30 mouse cellular contexts compared by ENCODE assay signal in genomic region chr2:38300941-38301340, GRCm38 (mm10). TPM values are rescaled to one million over a fixed set of nuclear protein-coding genes. Genes with fewer than 3 reads are reported as not detected.
DNase-seq lines count a peak whose midpoint lies in the region; ATAC-seq and TF ChIP-seq lines count a peak whose summit lies in the region.
"Had no signal": no experiment of that assay in that cellular context is flagged by ENCODE, and none has a peak within 500 bp of the region (broad histone marks: within the 10 kb centered on the region; RNA-seq: fewer than 3 reads in every experiment).

No protein-coding gene starts in this region.

- no peak overlapping the region for H3K4me3 ChIP-seq in kidney, postnatal 0 days (replicated peaks; ENCODE audit: low read depth, low read length)
- no peak overlapping the region for H3K4me3 ChIP-seq in lung, embryonic 14.5 days (ENCODE audit: low read depth, low read length)
- no peak overlapping the region for H3K4me3 ChIP-seq in CH12.LX (replicated peaks in 1 of 3; ENCODE audit: low read depth in 2 of 3, low read length in 2 of 3, poor library complexity in 1 of 3)
- no peak overlapping the region for H3K4me3 ChIP-seq in MEL (ENCODE audit: control insufficient read depth in 1 of 2, insufficient read depth in 1 of 2, low read depth in 2 of 2, low read length in 2 of 2)
- H3K4me3 ChIP-seq: embryonic facial prominence, embryonic 12.5 days; embryonic facial prominence, embryonic 15.5 days; heart, embryonic 12.5 days; heart, embryonic 15.5 days; hindbrain, embryonic 10.5 days; hindbrain, embryonic 13.5 days had no signal

- in situ Hi-C loops in CH12.LX (cut with MboI; ENCODE audit: low pct_ligation_motif_present, low pct_unique_long_range_greater_than_20kb, low sequenced_read_pairs): no loop called here

- TF ChIP-seq POLR2A in CH12.LX (IDR thresholded peaks at IDR 0.05; ENCODE audit: low read depth, low read length): no peak
- TF ChIP-seq POLR2A in MEL (IDR thresholded peaks at IDR 0.05; ENCODE audit: control insufficient read depth in 1 of 2, insufficient read depth in 1 of 2, low read depth in 1 of 2, low read length in 2 of 2, poor library complexity in 1 of 2): no peak

- H3K9ac ChIP-seq in kidney, postnatal 0 days (ENCODE audit: low read depth, low read length): no peak overlapping the region
- H3K9ac ChIP-seq in lung, embryonic 14.5 days: no peak overlapping the region
- H3K9ac ChIP-seq in CH12.LX (ENCODE audit: insufficient read depth, low read depth) (no peak overlapping the region), MEL (ENCODE audit: control insufficient read depth, low read depth, low read length, poor library complexity, severe bottlenecking) (no peak overlapping the region)
- H3K9ac ChIP-seq: embryonic facial prominence, embryonic 12.5 days; embryonic facial prominence, embryonic 15.5 days; forebrain, postnatal 0 days; heart, embryonic 12.5 days; heart, embryonic 15.5 days; hindbrain, embryonic 13.5 days had no signal

- H3K4me2 ChIP-seq in kidney, postnatal 0 days (ENCODE audit: low read length): no peak overlapping the region
- H3K4me2 ChIP-seq in lung, embryonic 14.5 days: no peak overlapping the region
- H3K4me2 ChIP-seq in CH12.LX (ENCODE audit: insufficient read depth, low read depth, poor library complexity, severe bottlenecking): no peak overlapping the region
- H3K4me2 ChIP-seq: embryonic facial prominence, embryonic 12.5 days; embryonic facial prominence, embryonic 15.5 days; heart, embryonic 12.5 days; heart, embryonic 15.5 days; hindbrain, embryonic 13.5 days had no signal

- TF ChIP-seq CTCF in kidney, postnatal 0 days (IDR thresholded peaks at IDR 0.05; ENCODE audit: low read depth): no peak
- TF ChIP-seq CTCF in lung, embryonic 14.5 days (IDR thresholded peaks at IDR 0.05; ENCODE audit: low read depth): no peak
- TF ChIP-seq CTCF in CH12.LX (conservative IDR thresholded peaks at IDR 0.05 in 1 of 2, IDR thresholded peaks at IDR 0.05 in 1 of 2; ENCODE audit: low read depth in 2 of 2, low read length in 2 of 2) (no peak), MEL (IDR thresholded peaks at IDR 0.05 in 2 of 3, conservative IDR thresholded peaks at IDR 0.05 in 1 of 3; ENCODE audit: control insufficient read depth in 1 of 3, insufficient read depth in 1 of 3, low read depth in 2 of 3, low read length in 3 of 3, poor library complexity in 1 of 3, severe bottlenecking in 1 of 3) (no peak)

- no peaks in the 10 kb centered on the region for H3K4me1 ChIP-seq in kidney, postnatal 0 days (replicated peaks; ENCODE audit: insufficient read depth, low read length)
- peaks cover 3% of the 10 kb centered on the region; the same call in 1 of the 2 replicates for H3K4me1 ChIP-seq in lung, embryonic 14.5 days (ENCODE audit: insufficient read depth)
- H3K4me1 ChIP-seq in CH12.LX (ENCODE audit: control insufficient read depth in 1 of 2, insufficient read depth in 2 of 2): no peaks in the 10 kb centered on the region
- H3K4me1 ChIP-seq in MEL (ENCODE audit: control insufficient read depth in 1 of 2, insufficient read depth in 2 of 2, low read length in 2 of 2): no peaks in the 10 kb centered on the region
- H3K4me1 ChIP-seq: embryonic facial prominence, embryonic 12.5 days; heart, embryonic 12.5 days; heart, embryonic 15.5 days; hindbrain, embryonic 13.5 days had no signal

- H3K36me3 ChIP-seq in kidney, postnatal 0 days (ENCODE audit: insufficient read depth, low read length): no peaks in the 10 kb centered on the region
- H3K36me3 ChIP-seq in lung, embryonic 14.5 days (ENCODE audit: insufficient read depth): no peaks in the 10 kb centered on the region
- H3K36me3 ChIP-seq in CH12.LX (replicated peaks in 1 of 2; ENCODE audit: control insufficient read depth in 1 of 2, insufficient read depth in 1 of 2, low read length in 1 of 2) (no peaks in the 10 kb centered on the region), MEL (ENCODE audit: control insufficient read depth in 1 of 2, insufficient read depth in 2 of 2, low read length in 2 of 2) (no peaks in the 10 kb centered on the region; a peak in 1 of 4 replicates)
- H3K36me3 ChIP-seq: embryonic facial prominence, embryonic 12.5 days; embryonic facial prominence, embryonic 15.5 days; heart, embryonic 12.5 days; heart, embryonic 15.5 days; hindbrain, embryonic 10.5 days; hindbrain, embryonic 13.5 days had no signal

- dilution Hi-C loops in CH12.LX (cut with MboI; ENCODE audit: extremely low pct_ligation_motif_present, extremely low pct_unique_long_range_greater_than_20kb, low sequenced_read_pairs): no loop called here

- H3K27me3 ChIP-seq in kidney, postnatal 0 days (ENCODE audit: insufficient read depth, low read length): no peaks in the 10 kb centered on the region
- H3K27me3 ChIP-seq in lung, embryonic 14.5 days (ENCODE audit: insufficient read depth, low read length): no peaks in the 10 kb centered on the region
- H3K27me3 ChIP-seq in CH12.LX (replicated peaks): no peaks in the 10 kb centered on the region
- no peaks in the 10 kb centered on the region for H3K27me3 ChIP-seq in MEL (ENCODE audit: control insufficient read depth in 1 of 2, insufficient read depth in 2 of 2, low read length in 2 of 2)
- H3K27me3 ChIP-seq: embryonic facial prominence, embryonic 12.5 days; embryonic facial prominence, embryonic 15.5 days; heart, embryonic 12.5 days; heart, embryonic 15.5 days; Patski had no signal

- no peak for TF ChIP-seq EP300 in CH12.LX (IDR thresholded peaks at IDR 0.05; ENCODE audit: low read length)
- TF ChIP-seq EP300 in MEL (IDR thresholded peaks at IDR 0.05; ENCODE audit: low read depth in 1 of 2, low read length in 2 of 2): no peak

- 68% methylated on average over 2 of the region's 2 CpGs for WGBS in kidney, postnatal 0 days
- WGBS in lung, embryonic 14.5 days: 28% methylated on average over 2 of the region's 2 CpGs

- H3K79me2 ChIP-seq in CH12.LX (replicated peaks; ENCODE audit: control insufficient read depth, extremely low read depth, insufficient read depth, poor library complexity, severe bottlenecking): no peaks in the 10 kb centered on the region
- H3K79me2 ChIP-seq in MEL (ENCODE audit: control insufficient read depth, insufficient read depth, low read length, poor library complexity): no peaks in the 10 kb centered on the region

- H3K9me3 ChIP-seq in kidney, postnatal 0 days (replicated peaks; ENCODE audit: low read length): no peaks in the 10 kb centered on the region
- no peaks in the 10 kb centered on the region for H3K9me3 ChIP-seq in lung, embryonic 14.5 days (ENCODE audit: low read depth, low read length)
- H3K9me3 ChIP-seq in CH12.LX (replicated peaks; ENCODE audit: low read length) (no peaks in the 10 kb centered on the region), MEL (replicated peaks; ENCODE audit: insufficient read depth, low read length) (no peaks in the 10 kb centered on the region)
- H3K9me3 ChIP-seq: embryonic facial prominence, embryonic 12.5 days; embryonic facial prominence, embryonic 15.5 days; heart, embryonic 12.5 days; heart, embryonic 15.5 days; hindbrain, embryonic 10.5 days; hindbrain, embryonic 13.5 days had no signal

- intact Hi-C loops in left cerebral cortex, postnatal 4 days (cut with DNase I): no loop called here

- H3K27ac ChIP-seq in kidney, postnatal 0 days: no peak overlapping the region
- H3K27ac ChIP-seq in lung, embryonic 14.5 days (ENCODE audit: low read depth): no peak overlapping the region
- H3K27ac ChIP-seq in CH12.LX (ENCODE audit: insufficient read depth, low read depth) (no peak overlapping the region), MEL (ENCODE audit: control insufficient read depth, low read depth, low read length) (no peak overlapping the region)
- H3K27ac ChIP-seq: embryonic facial prominence, embryonic 12.5 days; embryonic facial prominence, embryonic 15.5 days; heart, embryonic 15.5 days; hindbrain, embryonic 10.5 days; hindbrain, embryonic 13.5 days had no signal

- no peak for ATAC-seq in kidney, postnatal 0 days (replicated peaks; ENCODE audit: low FRiP score, low read depth)
- peak; percentile 56; the same call in 1 of the 2 replicates for ATAC-seq in lung, embryonic 14.5 days (ENCODE audit: insufficient read depth)
- ATAC-seq: forebrain, embryonic 14.5 days; forebrain, postnatal 0 days; hindbrain, embryonic 16.5 days; Patski had no signal

- DNase-seq in kidney, postnatal 0 days (ENCODE audit: low spot score): peak; percentile 51
- DNase-seq in kidney, postnatal 14 days: no peak
- DNase-seq in lung, embryonic 14.5 days: peak; percentile 51
- no peak for DNase-seq in lung, postnatal 25 days (ENCODE audit: low spot score)
- DNase-seq in CH12.LX (ENCODE audit: extremely low read depth) (no peak), MEL (ENCODE audit: low read depth, low spot score) (no peak)
- DNase-seq in left cerebral cortex, postnatal 4 days: no peak
- no peak for DNase-seq in cerebellum, postnatal 25 days
- DNase-seq: adrenal gland, postnatal 10 days; adrenal gland, postnatal 36 days; B cell, adult 2 months; cerebellum, adult 18-20 months; cerebellum, adult 9-10 months; cerebellum, postnatal 14 days; forebrain, postnatal 0 days; gastrocnemius, postnatal 25 days; heart, adult 18-20 months; heart, postnatal 10 days; heart, postnatal 36 days had no signal

- TF ChIP-seq RAD21 in CH12.LX (IDR thresholded peaks at IDR 0.05; ENCODE audit: low read depth, low read length) (no peak), MEL (IDR thresholded peaks at IDR 0.05; ENCODE audit: low read depth, low read length) (no peak)

TF ChIP-seq in MEL, 35 proteins besides CTCF, POLR2A, EP300 and RAD21 (continues in another document):
- TF ChIP-seq TBP (IDR thresholded peaks at IDR 0.05; ENCODE audit: low read depth, low read length): no peak

RNA-seq across cellular contexts. Expression of gene Dennd1a, which starts 13.8 kb away (rescaled TPM):
- 10.1 and 10.6 TPM in 2 replicates for polyA plus RNA-seq in kidney, postnatal 0 days (2015; fragmentation: Nextera tagmentation; extraction: Ambion mirVana)
- polyA plus RNA-seq in lung, embryonic 14.5 days (2014; fragmentation: Nextera tagmentation; extraction: Ambion mirVana): 10.2 and 11.5 TPM in 2 replicates
- 4.1 and 4.3 TPM in 2 replicates for total RNA-seq in CH12.LX (2012; rRNA removed)
- 2.1 and 2.7 TPM in 2 replicates for total RNA-seq in CH12.LX (2014; rRNA removed)
- polyA plus RNA-seq in CH12.LX (2012; ENCODE audit: insufficient read length, low read depth): 5.9 and 7.3 TPM in 2 replicates
- total RNA-seq in MEL (2012; rRNA removed): 4.8 and 5.0 TPM in 2 replicates
- polyA plus RNA-seq in MEL (2012; ENCODE audit: insufficient read depth in 1 of 2, insufficient read length in 2 of 2, low read depth in 1 of 2, low replicate concordance in 2 of 2, missing spikeins in 1 of 2): 10 to 100 TPM in 1 of 2 experiments, not detected in 1; 21.8 TPM
- total RNA-seq in left cerebral cortex, postnatal 4 days (2021): 10 to 100 TPM; 70.7 to 75.7 TPM

RNA-seq across cellular contexts. Expression of gene Lhx2, which starts 38.1 kb away (rescaled TPM):
- polyA plus RNA-seq in kidney, postnatal 0 days (2015; fragmentation: Nextera tagmentation; extraction: Ambion mirVana): 0.07 TPM in 1 of 2 replicates, not detected in the other
- polyA plus RNA-seq in lung, embryonic 14.5 days (2014; fragmentation: Nextera tagmentation; extraction: Ambion mirVana): 0.20 and 0.39 TPM in 2 replicates
- total RNA-seq in CH12.LX (2012; rRNA removed) (0.34 and 0.59 TPM in 2 replicates), CH12.LX (2014; rRNA removed) (0.18 and 0.24 TPM in 2 replicates), MEL (2012; rRNA removed) (0.12 TPM in 1 of 2 replicates, not detected in the other)
- polyA plus RNA-seq in CH12.LX (2012; ENCODE audit: insufficient read length, low read depth) (0.45 and 0.47 TPM in 2 replicates), MEL (2012; ENCODE audit: insufficient read depth in 1 of 2, insufficient read length in 2 of 2, low read depth in 1 of 2, low replicate concordance in 2 of 2, missing spikeins in 1 of 2) (not detected)
- total RNA-seq in left cerebral cortex, postnatal 4 days (2021): 100 to 1,000 TPM; 110 to 128 TPM
- total RNA-seq: adrenal gland, adult 18-20 months; adrenal gland, postnatal 36 days; common myeloid progenitor, adult 5-6 weeks; heart, adult 18-20 months; heart, postnatal 36 days had no signal

Comparison
In these comparisons a context has a peak if more than half of its experiments do, and no peak if none do; other contexts are left out.
1. DNase-seq: peak in kidney, postnatal 0 days (single experiment) and lung, embryonic 14.5 days (single experiment); none in kidney, postnatal 14 days (single experiment), lung, postnatal 25 days (single experiment), CH12.LX (single experiment), MEL (single experiment), left cerebral cortex, postnatal 4 days (single experiment) and cerebellum, postnatal 25 days (0 of 2).